Mouse (Mus musculus) olfactory bulb, adult 2 months (tissue): ENCODE data around the gene Cbfb. TPM values are rescaled to one million over a fixed set of nuclear protein-coding genes. Genes with fewer than 3 reads are reported as not detected.
A peak's percentile ranks its signal among the peaks of the same experiment; 100 is the strongest.

ENCODE experiments used
- H3K27ac ChIP-seq: fragments of 200-500 bp; 2 replicates; pipeline ENCODE4 v1.5.1; 2012; ENCODE audit warnings: low read depth, low read length; ENCODE audit not compliant: insufficient read depth
- H3K4me1 ChIP-seq: fragments of 200-500 bp; 2 replicates; pipeline ENCODE4 v1.6.1; 2012; ENCODE audit warnings: low read length; ENCODE audit not compliant: control insufficient read depth, insufficient read depth
- H3K4me3 ChIP-seq: fragments of 200-500 bp; 2 replicates; pipeline ENCODE4 v1.5.1; 2012; ENCODE audit warnings: mild to moderate bottlenecking, low read depth, low read length, moderate library complexity; ENCODE audit not compliant: insufficient read depth
- CTCF ChIP-seq: fragments of 200-500 bp; IDR thresholded peaks from 2 replicates; pipeline ENCODE4 v1.5.1; 2012; ENCODE audit warnings: low read depth, mild to moderate bottlenecking, low read length, moderate library complexity; ENCODE audit not compliant: insufficient read depth
- POLR2A ChIP-seq: fragments of 200-500 bp; IDR thresholded peaks from 2 replicates; pipeline ENCODE4 v1.6.1; 2012; ENCODE audit warnings: mild to moderate bottlenecking, low read depth, low read length, moderate library complexity; ENCODE audit not compliant: insufficient read depth
- WGBS: fragments of 180-500 bp; shearing (Covaris S2); methylation state at CpG from one replicate; pipeline ENCODE4 v1.1.7; 2018; 5-methylcytosine and 5-hydroxymethylcytosine counted together
- polyA plus RNA-seq: library from polyadenylated mRNA; stranded (reverse); fragments of >200 nt; gene quantifications from 2 replicates; pipeline ENCODE4 v1.2.4, GENCODE M21; 2012; ENCODE audit warnings: low replicate concordance; ENCODE audit not compliant: missing spikeins, insufficient read depth, insufficient read length

Gene Cbfb
- polyA plus RNA-seq, 1 experiment, result not detected

GRCm38 (mm10) chr8:105254966-105255350 lies 84.5 kb downstream of the Cbfb start, which contains the start of gene B3gnt9:
Gene B3gnt9, minus strand, starts transcription at chr8:105255153.
- TF ChIP-seq POLR2A (no peak), CTCF (no peak)
- no peak within 1 kb of the TSS for H3K27ac ChIP-seq

DNA sequence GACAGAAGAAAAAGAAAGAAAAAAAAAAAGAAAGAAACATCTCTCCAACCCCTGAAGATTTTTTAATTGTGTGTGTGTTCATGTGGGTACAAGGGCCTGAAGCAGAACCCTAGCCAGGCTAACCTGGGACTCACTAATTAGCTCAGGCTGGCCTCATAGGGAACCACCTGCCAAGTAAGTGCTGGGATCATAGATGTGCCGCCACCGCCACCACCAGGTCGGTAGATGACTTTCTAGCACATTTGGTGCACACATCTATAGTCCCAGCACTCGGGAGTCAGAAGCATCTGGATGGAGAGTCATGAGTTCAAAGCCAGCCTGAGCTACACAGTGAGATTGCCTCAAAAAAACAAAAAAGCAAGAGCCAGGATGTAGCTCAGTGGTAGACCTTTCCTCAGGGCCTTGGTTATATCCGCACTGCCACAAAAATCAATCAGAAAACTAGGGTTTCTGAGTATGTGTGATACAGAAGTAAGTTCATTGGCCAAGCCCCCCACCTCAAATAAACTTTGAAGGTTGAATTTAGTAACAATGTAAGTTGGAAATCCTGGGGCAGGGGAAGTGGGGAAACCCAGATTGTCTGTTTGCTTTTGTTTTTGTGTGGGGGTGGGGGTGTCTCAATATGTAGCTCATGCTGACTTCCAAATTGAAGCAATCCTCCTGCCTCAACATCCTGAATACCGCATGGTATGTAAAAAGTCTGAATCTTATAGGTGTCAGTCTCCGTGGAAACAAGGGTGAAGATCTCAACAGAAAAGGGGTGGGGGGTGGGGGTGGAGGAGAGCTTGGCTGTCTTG lies 87.0 kb downstream of the Cbfb start:
- WGBS, result 81% methylated on average over 7 of the region's 7 CpGs
- TF ChIP-seq CTCF, result no peak
- TF ChIP-seq POLR2A, result no peak
- H3K27ac ChIP-seq, result no peak overlapping the region
- peaks cover 31% of the 10 kb centered on the region for H3K4me1 ChIP-seq
- H3K4me3 ChIP-seq, result no peak overlapping the region

More at GRCm38 (mm10) chr8:105254966-105255350, 84.5 kb downstream of the Cbfb start, which contains the start of gene B3gnt9:
- Histone ChIP-seq H3K4me1 (peaks cover 30% of the 10 kb centered on the region), H3K4me3 (peak within 1 kb of the TSS; percentile 59)
- 2% methylated on average over 14 of the region's 14 CpGs for WGBS

DNA sequence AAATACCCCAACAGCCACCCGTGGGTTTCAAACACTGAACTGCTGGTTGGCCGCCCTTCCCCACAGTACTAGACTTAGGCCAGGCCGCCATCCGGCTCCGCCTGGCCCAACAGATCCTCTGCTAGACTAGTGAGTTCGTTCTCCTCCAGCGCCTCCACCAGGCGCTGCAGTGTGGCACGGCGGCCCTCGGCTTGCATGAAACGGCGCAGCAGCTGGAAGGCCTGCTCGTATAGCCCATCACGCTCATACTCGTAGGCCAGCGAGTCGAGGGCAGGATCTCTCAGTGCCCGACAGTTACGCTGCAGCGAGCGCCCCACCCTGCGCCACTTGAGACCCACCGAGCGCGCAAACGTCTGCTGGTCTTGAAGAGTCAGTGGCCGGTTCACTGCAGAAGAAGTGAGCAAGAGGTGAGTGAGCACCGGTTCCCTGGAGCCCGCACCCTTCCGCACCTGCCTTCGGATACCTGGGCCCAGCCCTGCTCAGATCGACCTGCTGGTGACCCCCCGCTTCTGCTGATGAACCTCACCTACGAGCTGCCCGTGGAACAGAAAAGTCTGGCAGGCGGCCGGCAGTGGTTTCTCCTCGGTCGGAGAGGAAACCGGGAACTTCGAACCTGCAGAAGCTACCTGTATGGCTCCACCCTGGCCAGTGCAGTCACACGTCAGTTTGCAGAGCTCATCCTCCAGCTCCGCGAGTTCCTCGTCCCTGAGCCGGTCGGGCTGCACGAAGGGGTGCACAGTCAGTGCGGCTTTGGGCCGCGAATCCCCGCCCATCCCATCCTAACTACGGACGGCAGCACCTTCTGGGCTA lies 88.6 kb downstream of the Cbfb start:
- peak overlapping the region; percentile 51 for H3K4me3 ChIP-seq
- TF ChIP-seq CTCF (no peak), POLR2A (no peak)
- peaks cover 27% of the 10 kb centered on the region for H3K4me1 ChIP-seq
- H3K27ac ChIP-seq, result no peak overlapping the region
- WGBS, result 10% methylated on average over 55 of the region's 55 CpGs

DNA sequence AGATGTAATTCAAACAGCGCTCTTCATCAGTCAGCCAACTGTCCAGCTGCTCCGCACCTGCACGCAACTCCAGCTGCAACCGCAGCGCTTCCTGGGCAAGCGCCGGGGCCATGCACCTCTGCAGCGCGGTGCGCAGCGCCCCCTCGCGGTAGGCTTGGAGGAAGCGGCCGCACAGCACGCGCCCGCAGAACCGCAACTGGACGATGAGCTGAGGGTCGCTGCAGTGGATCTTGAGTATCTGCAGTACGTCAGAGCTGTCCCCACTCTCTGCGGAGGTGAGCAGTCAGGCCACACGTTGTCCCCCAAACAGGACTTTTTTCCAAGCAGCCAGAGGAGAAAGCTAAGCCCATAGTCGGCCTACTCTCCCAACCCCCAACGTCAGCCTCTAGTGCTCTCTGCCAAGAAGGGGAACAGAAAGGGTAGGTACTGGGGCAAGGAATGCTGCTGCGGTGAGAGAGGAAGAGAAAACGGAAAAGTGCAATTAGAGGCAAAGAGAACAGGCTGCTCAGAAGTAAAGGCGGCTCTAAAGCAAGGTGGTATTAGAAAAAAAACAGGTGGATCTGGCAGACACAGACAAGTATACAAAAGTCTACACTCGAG lies 89.3 kb downstream of the Cbfb start:
- TF ChIP-seq CTCF (peak; percentile 97), POLR2A (no peak)
- Histone ChIP-seq H3K4me1 (peaks cover 28% of the 10 kb centered on the region), H3K4me3 (peak overlapping the region; percentile 51), H3K27ac (no peak overlapping the region)
- 5% methylated on average over 30 of the region's 30 CpGs for whole genome bisulfite sequencing

GRCm38 (mm10) chr8:105260371-105261099 lies 90.1 kb downstream of the Cbfb start:
- peaks cover 24% of the 10 kb centered on the region for H3K4me1 ChIP-seq

DNA sequence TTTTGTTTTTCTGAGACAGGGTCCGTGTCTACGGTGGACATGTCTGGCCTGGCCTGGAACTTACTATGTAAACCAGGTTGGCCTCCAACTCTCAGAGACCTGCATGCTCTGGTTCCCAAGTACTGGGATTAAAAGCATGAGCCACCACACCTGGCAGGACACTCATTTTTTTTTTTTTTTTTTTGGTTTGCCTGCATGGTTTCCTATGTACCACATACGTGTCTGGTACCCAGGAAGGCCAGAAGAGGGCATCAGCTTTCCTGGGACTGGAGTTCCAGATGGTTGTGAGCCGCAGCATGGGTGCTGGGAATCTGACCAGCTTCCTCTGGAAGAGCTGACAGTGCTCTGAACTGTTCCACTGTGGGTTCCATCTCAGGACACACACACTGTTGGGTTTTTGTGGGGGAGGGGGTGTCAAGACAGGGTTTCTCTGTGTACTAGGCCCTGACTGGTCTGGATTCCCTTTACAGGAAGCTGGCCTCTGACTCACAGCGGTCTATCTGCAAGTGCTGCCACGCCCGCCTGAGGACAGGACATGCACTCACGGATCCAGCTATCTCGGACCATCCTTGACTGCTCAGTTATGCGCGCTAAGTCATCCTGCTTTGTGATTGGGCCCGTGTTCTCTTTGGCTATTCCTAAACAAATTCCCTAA lies 91.0 kb downstream of the Cbfb start:
- H3K4me3 ChIP-seq, result no peak overlapping the region
- no peak for TF ChIP-seq CTCF
- no peak for TF ChIP-seq POLR2A
- peaks cover 24% of the 10 kb centered on the region for H3K4me1 ChIP-seq
- H3K27ac ChIP-seq, result no peak overlapping the region
- WGBS, result 92% methylated on average over 12 of the region's 12 CpGs

More at GRCm38 (mm10) chr8:105260371-105261099, 90.1 kb downstream of the Cbfb start:
- Histone ChIP-seq H3K27ac (no peak overlapping the region), H3K4me3 (no peak overlapping the region)
- WGBS, result 81% methylated on average over 7 of the region's 7 CpGs
- TF ChIP-seq CTCF, result no peak
- no peak for TF ChIP-seq POLR2A

DNA sequence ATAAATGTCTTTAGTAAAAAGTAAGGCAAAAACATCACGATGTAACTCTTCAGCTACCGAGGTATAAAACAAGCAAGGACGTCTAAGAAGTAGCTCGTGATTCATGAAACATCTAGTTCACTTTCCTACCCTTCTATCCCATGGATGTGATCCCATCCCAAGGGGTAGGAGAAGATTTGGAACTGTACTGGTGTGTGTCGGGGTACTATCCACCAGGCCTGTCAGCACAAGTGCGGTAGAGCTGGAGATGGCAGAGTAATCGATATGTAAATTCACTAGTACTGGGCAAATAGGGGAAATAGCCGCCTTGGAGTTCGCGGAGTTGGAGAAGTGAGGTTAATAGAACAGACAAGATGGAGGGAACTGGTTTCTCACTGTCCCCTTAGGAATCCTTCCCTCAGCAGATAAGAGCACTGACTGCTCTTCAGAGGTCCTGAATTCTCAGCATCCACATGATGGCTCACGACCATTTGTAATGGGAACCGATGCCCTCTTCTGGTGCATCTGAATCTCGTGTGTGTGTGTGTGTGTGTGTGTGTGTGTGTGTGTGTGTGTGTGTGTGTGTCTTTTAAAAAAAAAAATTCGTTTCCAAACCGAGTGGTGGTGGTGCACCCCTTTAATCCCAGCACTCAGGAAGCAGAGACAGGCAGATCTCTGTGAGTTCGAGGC lies 92.9 kb downstream of the Cbfb start:
- TF ChIP-seq CTCF, result no peak
- no peak for TF ChIP-seq POLR2A
- Histone ChIP-seq H3K4me1 (peaks cover 30% of the 10 kb centered on the region), H3K4me3 (no peak overlapping the region), H3K27ac (no peak overlapping the region)
- 41% methylated on average over 16 of the region's 16 CpGs for WGBS
